Mouse (Mus musculus) limb, embryonic 10.5 days (tissue): ENCODE data around the gene Mtmr6. TPM values are rescaled to one million over a fixed set of nuclear protein-coding genes. Genes with fewer than 3 reads are reported as not detected.

Experiments used
- DNase-seq: peaks from one replicate; pipeline ENCODE4 v3.0.0-alpha.2; 2017; ENCODE audit warnings: low spot score
- H3K27ac ChIP-seq: fragments of 300-500 bp; sonication (generic); 2 replicates; pipeline ENCODE4 v1.5.1; 2016; ENCODE audit warnings: mild to moderate bottlenecking
- H3K27me3 ChIP-seq: fragments of 300-500 bp; sonication (generic); 2 replicates; pipeline ENCODE4 v1.6.1; 2016; ENCODE audit warnings: low read depth, mild to moderate bottlenecking; ENCODE audit not compliant: poor library complexity, severe bottlenecking
- H3K36me3 ChIP-seq: fragments of 300-500 bp; sonication (generic); 2 replicates; pipeline ENCODE4 v1.6.1; 2016; ENCODE audit warnings: mild to moderate bottlenecking, moderate library complexity
- H3K4me1 ChIP-seq: fragments of 300-500 bp; sonication (generic); 2 replicates; pipeline ENCODE4 v1.6.1; 2016
- H3K4me3 ChIP-seq: fragments of 300-500 bp; sonication (generic); 2 replicates; pipeline ENCODE4 v1.5.1; 2016; ENCODE audit warnings: mild to moderate bottlenecking, moderate library complexity
- H3K9me3 ChIP-seq: fragments of 300-500 bp; sonication (generic); replicated peaks from 2 replicates; pipeline ENCODE4 v1.6.1; 2016; ENCODE audit warnings: mild to moderate bottlenecking
- WGBS: fragments of 180-500 bp; shearing (Covaris S2); methylation state at CpG from one replicate; pipeline ENCODE4 v1.1.7; 2016; 5-methylcytosine and 5-hydroxymethylcytosine counted together
- polyA plus RNA-seq: library from polyadenylated mRNA; unstranded; fragments of >200 nt; fragmentation: Nextera tagmentation; extraction: Ambion mirVana; gene quantifications from 2 replicates; pipeline ENCODE4 v1.2.1, GENCODE M21; 2016

The Mtmr6 gene
- polyA plus RNA-seq, 1 experiment from 2014 or later = 20.9 TPM

DNA sequence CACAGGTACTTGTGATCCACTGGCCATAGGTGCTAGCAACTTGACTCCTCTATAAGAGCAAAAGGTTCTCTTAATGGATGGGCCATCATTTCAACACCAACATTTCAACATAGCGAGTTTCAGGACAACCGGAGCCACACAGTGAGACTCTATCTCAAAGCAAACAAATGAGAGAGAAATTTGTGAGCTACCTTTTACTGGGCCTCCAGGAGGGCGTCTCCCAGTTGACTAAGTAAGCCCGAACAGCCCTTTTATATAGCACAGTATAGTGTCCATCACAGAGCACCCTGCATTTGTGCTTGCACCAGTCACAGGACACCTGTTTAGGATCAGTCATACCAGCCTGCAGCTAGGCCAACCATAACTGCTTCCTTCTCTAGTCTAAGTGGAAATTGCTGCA, 7.9 kb upstream of the Mtmr6 start:
- Histone ChIP-seq H3K36me3 (no peaks in the 10 kb centered on the region), H3K4me1 (peaks cover 6% of the 10 kb centered on the region), H3K4me3 (no peak overlapping the region), H3K27me3 (no peaks in the 10 kb centered on the region), H3K27ac (no peak overlapping the region), H3K9me3 (no peaks in the 10 kb centered on the region)
- 88% methylated on average over 4 of the region's 4 CpGs for WGBS
- no peak for DNase-seq

DNA sequence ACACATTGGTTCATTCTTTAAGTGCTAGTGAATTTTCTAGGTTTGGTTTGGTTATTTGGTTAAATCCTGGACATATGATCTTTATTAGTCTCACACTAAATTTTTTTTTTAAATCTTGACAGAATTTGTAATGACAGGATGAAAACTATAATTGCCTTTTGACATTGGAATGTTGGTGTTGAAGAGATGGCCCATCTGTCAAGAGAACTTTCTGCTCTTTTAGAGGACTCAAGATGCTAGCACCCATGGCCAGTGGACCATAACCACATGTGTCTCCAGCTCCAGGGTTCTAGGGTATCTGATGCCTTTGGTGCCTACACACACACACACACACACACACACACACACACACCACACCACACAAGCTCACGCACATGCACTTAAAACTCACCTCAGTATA, 7.2 kb upstream of the Mtmr6 start:
- no peak for DNase-seq
- WGBS = 92% methylated on average over 1 of the region's 1 CpGs

DNA sequence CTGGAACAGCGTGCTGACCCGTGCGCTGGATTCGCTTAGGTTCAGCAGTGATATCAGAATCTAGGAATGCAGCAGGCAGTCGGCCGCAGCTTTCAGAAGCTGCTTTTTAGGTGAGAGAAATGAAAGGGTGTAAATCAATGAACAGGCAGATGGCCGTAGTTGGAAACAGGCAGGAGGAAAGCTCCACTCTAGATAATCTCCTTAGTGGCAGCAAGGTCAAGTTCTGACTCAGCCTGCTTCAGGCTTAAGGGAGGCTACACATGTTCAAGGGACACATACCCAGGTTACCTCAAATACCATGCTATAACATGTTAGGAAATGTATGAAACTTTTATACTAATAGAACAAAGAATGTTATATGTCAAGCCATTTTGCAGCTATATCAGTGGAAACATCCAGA, 2.7 kb upstream of the Mtmr6 start:
- no peaks in the 10 kb centered on the region for H3K36me3 ChIP-seq
- no peak overlapping the region for H3K4me3 ChIP-seq
- no peaks in the 10 kb centered on the region for H3K9me3 ChIP-seq
- H3K4me1 ChIP-seq = peaks cover 5% of the 10 kb centered on the region; the same call in 1 of the 2 replicates
- DNase-seq = no peak
- no peaks in the 10 kb centered on the region for H3K27me3 ChIP-seq
- no peak overlapping the region for H3K27ac ChIP-seq
- WGBS = 72% methylated on average over 7 of the region's 7 CpGs

More for the DNA sequence above, 7.2 kb upstream of the Mtmr6 start:
- Histone ChIP-seq H3K4me3 (no peak overlapping the region), H3K27ac (no peak overlapping the region), H3K36me3 (no peaks in the 10 kb centered on the region), H3K4me1 (no peaks in the 10 kb centered on the region), H3K9me3 (no peaks in the 10 kb centered on the region), H3K27me3 (no peaks in the 10 kb centered on the region)

DNA sequence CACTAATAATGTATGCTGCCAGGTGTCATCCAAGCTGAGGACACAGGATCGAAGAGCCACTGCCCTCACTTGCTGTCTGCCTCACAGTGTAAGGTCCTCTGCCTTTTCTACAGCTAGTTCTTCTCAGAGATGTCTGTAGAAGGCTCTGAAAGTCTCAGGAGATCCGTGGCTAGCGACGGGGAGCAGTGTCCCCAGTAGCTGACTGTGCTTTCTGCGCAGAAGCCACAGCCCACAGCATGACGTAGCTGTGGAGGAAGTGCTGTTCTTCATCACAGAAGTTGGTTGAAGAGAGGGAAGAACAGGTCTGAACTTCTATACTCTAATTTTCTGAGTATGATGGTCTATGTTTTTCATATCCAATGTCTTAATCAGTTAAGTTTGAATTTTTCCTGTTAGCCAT, 4.3 kb downstream of the Mtmr6 start:
- Histone ChIP-seq H3K27me3 (no peaks in the 10 kb centered on the region), H3K36me3 (no peaks in the 10 kb centered on the region), H3K4me3 (no peak overlapping the region), H3K9me3 (no peaks in the 10 kb centered on the region), H3K4me1 (peaks cover 9% of the 10 kb centered on the region), H3K27ac (no peak overlapping the region)
- 88% methylated on average over 6 of the region's 6 CpGs for WGBS
- DNase-seq = no peak

DNA sequence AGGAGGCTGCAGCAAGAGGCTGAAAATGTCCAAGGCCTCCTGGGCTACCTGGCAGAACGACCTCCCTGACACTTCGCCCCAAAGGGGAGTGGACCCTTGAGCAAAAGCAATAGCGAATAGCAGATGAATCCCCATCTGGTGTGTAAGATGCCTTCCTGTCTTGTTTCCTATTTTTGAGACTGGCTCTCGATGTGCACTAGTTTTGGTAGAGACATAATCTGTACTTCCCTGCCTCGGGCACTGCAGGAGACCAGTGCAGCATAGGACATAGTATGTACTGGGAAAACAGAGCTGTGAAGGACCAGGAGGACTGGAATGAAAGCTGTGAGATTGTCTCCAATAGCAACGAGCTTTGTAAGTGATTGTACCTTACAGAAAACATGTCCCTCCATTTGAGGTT, 8.3 kb downstream of the Mtmr6 start:
- no peak overlapping the region for H3K27ac ChIP-seq
- H3K9me3 ChIP-seq = no peaks in the 10 kb centered on the region
- H3K36me3 ChIP-seq = no peaks in the 10 kb centered on the region
- H3K27me3 ChIP-seq = no peaks in the 10 kb centered on the region
- WGBS = 89% methylated on average over 6 of the region's 6 CpGs
- H3K4me1 ChIP-seq = peaks cover 4% of the 10 kb centered on the region; the same call in 1 of the 2 replicates
- DNase-seq = no peak
- H3K4me3 ChIP-seq = no peak overlapping the region

DNA sequence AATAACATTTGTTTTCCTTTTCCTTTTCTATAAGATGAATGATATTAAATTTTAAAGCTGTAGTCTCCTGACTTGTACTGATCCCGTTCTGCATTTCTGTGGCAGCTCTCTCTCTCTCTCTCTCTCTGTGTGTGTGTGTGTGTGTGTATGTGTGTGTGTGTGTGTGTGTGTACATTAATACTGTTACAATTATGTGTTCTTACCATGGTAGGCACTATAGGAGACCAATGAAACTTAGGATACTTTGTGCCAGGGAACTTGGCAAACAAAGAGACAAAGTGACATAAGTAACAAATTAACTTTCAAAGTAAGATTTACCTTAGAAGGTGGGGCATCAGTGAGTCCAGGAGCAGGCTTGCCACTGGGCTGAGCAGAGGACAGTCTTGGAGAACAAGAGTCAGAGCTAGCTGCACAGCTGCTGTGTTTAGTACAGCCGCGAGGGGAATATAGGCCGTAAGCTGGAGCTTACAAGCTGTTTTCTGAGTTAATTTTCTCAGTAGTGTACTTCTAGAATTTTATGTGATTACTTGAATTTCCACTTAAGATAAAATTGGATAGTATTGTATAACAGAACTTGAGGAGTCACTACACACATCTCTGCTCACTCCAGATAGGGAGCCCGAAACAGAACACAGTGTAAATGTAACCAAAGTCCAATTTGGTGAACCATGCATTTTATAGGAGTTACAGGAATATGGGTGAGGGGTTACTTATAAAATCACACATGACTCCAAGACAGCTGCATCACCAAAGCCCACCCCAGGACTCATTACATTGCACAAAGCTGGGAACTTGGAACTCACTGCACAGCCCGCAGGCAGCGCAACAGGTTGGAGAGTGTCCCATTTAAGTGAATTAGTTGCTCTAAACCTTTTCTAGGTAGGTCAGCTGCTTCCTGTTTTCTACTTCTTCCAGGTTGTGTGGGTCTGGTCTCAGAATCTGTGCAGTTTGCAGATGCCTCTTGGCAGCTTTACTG, 10.6 kb downstream of the Mtmr6 start:
- no peaks in the 10 kb centered on the region for H3K36me3 ChIP-seq
- 94% methylated on average over 7 of the region's 7 CpGs for WGBS
- H3K27me3 ChIP-seq = no peaks in the 10 kb centered on the region
- H3K27ac ChIP-seq = no peak overlapping the region
- peaks cover 4% of the 10 kb centered on the region; the same call in 1 of the 2 replicates for H3K4me1 ChIP-seq
- H3K9me3 ChIP-seq = no peaks in the 10 kb centered on the region
- DNase-seq = no peak
- no peak overlapping the region for H3K4me3 ChIP-seq

DNA sequence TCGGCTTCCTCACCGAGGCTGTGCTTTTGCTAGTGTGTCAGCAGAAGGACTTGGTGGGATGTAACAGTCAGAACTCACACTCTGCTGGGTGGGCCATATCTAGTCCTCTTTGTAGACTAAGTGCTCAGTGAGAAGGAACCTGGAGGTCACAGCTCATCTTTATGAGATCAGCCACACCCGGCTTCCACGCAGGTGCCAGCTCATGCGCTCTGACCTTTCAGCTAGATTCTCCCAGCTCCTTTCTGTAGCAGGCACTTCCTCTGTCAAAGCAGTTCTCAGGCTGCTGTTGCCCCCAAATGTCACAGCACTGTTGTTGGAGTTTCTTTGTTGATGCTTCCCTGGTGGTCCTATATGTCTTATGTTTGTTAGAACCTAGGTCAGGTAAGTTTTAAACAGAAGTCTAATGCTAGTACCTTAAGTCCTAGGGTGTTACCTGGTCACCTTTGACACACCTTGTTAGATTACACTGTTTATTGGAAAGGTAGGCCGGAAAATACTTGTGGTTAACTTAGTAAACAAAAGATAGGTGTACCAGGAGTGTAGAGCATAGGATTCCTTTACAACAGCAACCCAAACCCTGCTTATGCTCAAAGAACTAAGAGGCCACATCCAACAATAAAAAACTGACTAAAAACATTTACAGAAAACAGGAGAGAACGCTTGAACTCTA, 21.3 kb downstream of the Mtmr6 start:
- H3K27ac ChIP-seq = no peak overlapping the region

DNA sequence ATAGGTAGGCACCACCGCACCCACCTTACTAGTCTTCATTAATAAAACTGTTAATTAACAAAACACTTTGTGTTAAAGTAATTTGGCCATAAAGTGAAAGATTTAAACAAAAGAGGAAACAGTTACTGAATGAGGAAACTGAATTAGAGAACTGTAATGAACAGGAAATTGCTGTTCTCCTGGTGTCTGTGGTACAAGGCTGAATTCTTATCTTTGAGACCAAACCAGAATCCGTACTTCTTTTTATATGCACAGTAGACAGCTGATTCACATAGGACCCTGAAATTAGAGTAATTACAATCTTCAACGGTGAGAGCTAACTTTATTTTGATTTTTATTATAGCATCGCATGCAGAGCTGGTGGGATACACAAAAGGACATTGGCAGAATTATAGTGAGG, 25.3 kb downstream of the Mtmr6 start:
- Histone ChIP-seq H3K4me3 (no peak overlapping the region), H3K4me1 (no peaks in the 10 kb centered on the region), H3K27ac (no peak overlapping the region), H3K36me3 (peaks cover 14% of the 10 kb centered on the region; the same call in 1 of the 2 replicates), H3K9me3 (no peaks in the 10 kb centered on the region), H3K27me3 (no peaks in the 10 kb centered on the region)
- DNase-seq = no peak
- 94% methylated on average over 4 of the region's 4 CpGs for WGBS

More for the DNA sequence above, 21.3 kb downstream of the Mtmr6 start:
- Histone ChIP-seq H3K36me3 (peaks cover 15% of the 10 kb centered on the region; the same call in 1 of the 2 replicates), H3K4me1 (no peaks in the 10 kb centered on the region), H3K9me3 (no peaks in the 10 kb centered on the region), H3K4me3 (no peak overlapping the region), H3K27me3 (no peaks in the 10 kb centered on the region)
- no peak for DNase-seq
- WGBS = 90% methylated on average over 7 of the region's 7 CpGs

DNA sequence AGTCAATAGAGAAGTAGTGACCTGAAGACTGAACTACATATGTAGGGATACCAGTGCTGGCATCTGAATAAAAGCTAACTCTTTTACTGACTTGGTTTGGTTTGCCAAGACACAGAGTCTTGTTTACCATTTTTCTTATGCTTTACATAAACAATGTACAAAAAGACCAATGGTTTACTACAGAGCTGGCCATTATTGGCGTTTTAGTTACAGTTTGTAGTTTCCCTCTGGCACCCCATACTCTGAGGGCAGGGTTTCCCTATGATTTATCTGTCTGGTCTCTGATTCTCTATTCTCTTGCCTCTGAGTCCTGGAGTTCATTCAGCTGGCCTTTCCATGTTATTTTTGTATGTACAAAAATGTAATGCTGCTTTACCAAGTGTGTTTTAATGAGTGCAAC, 30.5 kb downstream of the Mtmr6 start:
- no peak for DNase-seq
- 89% methylated on average over 1 of the region's 1 CpGs for WGBS
- no peak overlapping the region for H3K4me3 ChIP-seq
- H3K27me3 ChIP-seq = no peaks in the 10 kb centered on the region
- no peaks in the 10 kb centered on the region for H3K4me1 ChIP-seq
- no peak overlapping the region for H3K27ac ChIP-seq
- no peaks in the 10 kb centered on the region for H3K9me3 ChIP-seq
- peaks cover 15% of the 10 kb centered on the region; the same call in 1 of the 2 replicates for H3K36me3 ChIP-seq

DNA sequence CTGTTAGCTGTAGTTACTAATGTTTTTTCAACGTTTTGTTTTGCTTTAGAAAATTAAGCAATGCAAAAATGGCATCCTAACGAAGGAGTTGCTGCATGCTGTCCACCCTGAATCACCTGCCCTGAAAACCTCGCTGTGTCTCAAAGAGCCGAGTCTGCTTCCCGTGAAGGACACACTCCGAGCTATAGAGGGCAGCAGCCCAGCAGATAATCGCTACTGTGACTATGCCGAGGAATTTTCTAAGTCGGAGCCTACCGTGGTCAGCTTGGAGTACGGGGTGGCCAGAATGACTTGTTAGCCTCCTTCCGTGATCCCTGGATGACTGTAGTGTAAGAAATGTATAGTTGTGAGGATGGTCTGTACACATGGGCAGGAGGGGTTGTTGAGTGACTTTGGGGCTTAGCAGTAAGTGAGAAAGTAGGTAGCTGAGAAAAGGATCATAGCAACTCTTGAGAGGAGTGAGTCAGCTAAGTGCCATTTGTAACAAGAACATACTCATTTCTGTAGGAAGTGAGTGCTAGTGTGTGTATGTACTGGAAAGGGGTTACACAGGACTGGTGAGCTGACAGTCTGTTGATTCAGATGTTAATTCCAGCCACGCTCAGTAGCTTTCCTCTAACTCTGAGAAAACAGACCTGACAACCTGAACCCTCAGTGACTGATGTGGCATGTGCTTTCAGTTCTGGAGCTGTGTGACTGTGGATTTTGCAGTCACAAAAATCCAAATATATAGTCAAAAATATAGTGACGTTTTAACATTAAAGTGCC, 35.4 kb downstream of the Mtmr6 start:
- no peaks in the 10 kb centered on the region for H3K27me3 ChIP-seq
- H3K36me3 ChIP-seq = peaks cover 17% of the 10 kb centered on the region
- no peak overlapping the region for H3K4me3 ChIP-seq
- 83% methylated on average over 14 of the region's 14 CpGs for WGBS
- H3K9me3 ChIP-seq = no peaks in the 10 kb centered on the region
- DNase-seq = no peak
- H3K4me1 ChIP-seq = no peaks in the 10 kb centered on the region
- H3K27ac ChIP-seq = no peak overlapping the region

DNA sequence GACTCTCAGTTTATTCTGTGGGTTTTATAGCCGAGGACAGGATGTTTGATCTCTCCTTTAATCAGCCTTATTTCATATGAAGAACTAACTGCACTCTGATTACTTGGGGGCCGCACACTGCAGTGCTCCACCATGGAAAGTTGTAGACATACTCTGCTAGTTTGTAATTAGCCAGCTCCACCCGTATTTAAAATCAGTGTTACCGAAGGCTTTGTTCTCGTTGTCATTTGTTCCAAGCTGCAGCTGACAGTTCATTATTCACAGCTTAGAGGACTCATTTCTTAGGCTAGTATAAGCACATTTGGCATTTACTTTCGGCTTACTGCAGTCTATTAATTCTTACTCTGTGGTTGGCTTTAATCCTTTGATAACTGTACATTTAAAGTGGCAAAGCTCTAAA, 36.0 kb downstream of the Mtmr6 start:
- peaks cover 17% of the 10 kb centered on the region for H3K36me3 ChIP-seq
- H3K4me3 ChIP-seq = no peak overlapping the region
- no peaks in the 10 kb centered on the region for H3K9me3 ChIP-seq
- no peak for DNase-seq
- WGBS = 86% methylated on average over 6 of the region's 6 CpGs
- H3K4me1 ChIP-seq = no peaks in the 10 kb centered on the region
- no peak overlapping the region for H3K27ac ChIP-seq
- H3K27me3 ChIP-seq = no peaks in the 10 kb centered on the region

DNA sequence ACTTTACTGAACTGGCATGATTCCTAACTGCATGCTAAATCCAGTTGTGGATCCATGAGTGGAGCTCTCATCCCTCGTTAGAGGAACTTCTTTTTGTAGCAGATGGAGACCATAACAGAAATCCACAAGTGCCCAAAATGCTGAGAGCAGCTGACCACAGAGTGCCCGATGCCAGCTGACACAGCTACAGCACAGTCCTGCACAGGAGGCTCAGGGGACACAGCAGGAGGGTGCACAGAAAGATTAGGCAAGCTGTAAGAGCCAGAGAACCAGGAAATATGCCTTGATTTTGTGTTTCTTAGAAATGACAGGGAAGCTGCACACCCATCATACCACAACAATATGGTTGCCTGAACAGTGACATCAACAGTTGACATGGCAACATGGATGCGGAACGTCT, 37.4 kb downstream of the Mtmr6 start:
- H3K4me1 ChIP-seq = no peaks in the 10 kb centered on the region
- peaks cover 17% of the 10 kb centered on the region for H3K36me3 ChIP-seq
- H3K27ac ChIP-seq = no peak overlapping the region
- H3K27me3 ChIP-seq = no peaks in the 10 kb centered on the region
- DNase-seq = no peak
- H3K4me3 ChIP-seq = no peak overlapping the region
- WGBS = 91% methylated on average over 4 of the region's 4 CpGs
- H3K9me3 ChIP-seq = no peaks in the 10 kb centered on the region
